Mouse (Mus musculus) forebrain, embryonic 14.5 days (tissue): ENCODE measurements around the gene Olfr789. TPM values are rescaled to one million over a fixed set of nuclear protein-coding genes. Genes with fewer than 3 reads are reported as not detected.

Experiments
- ATAC-seq: fragments of 200-750 bp; cut with Nextera tagmentation; 2 replicates; pipeline ENCODE4 v1.8.0; 2017; ENCODE audit warnings: mild to moderate bottlenecking, moderate library complexity
- DNase-seq: peaks from one replicate; pipeline ENCODE4 v3.0.0-alpha.2; 2015; ENCODE audit warnings: low spot score
- H3K27ac ChIP-seq: fragments of 300-500 bp; sonication (generic); 2 replicates; pipeline ENCODE4 v1.5.1; 2014; ENCODE audit warnings: low read depth, mild to moderate bottlenecking, control low read depth, low read length, moderate library complexity
- H3K27me3 ChIP-seq: fragments of 300-500 bp; sonication (generic); replicated peaks from 2 replicates; pipeline ENCODE4 v1.6.1; 2014; ENCODE audit warnings: low read length, control low read depth, mixed read lengths; ENCODE audit not compliant: control insufficient read depth, insufficient read depth
- H3K36me3 ChIP-seq: fragments of 300-500 bp; sonication (generic); 2 replicates; pipeline ENCODE4 v1.6.1; 2014; ENCODE audit warnings: low read length, control low read depth; ENCODE audit not compliant: control insufficient read depth, insufficient read depth
- H3K4me1 ChIP-seq: fragments of 300-500 bp; sonication (generic); 2 replicates; pipeline ENCODE4 v1.6.1; 2014; ENCODE audit warnings: antibody characterized with exemption, low read length, control low read depth; ENCODE audit not compliant: control insufficient read depth, insufficient read depth
- H3K4me2 ChIP-seq: fragments of 300-500 bp; sonication (generic); 2 replicates; pipeline ENCODE4 v1.6.1; 2014; ENCODE audit warnings: mild to moderate bottlenecking, control low read depth, low read length
- H3K4me3 ChIP-seq: fragments of 300-500 bp; sonication (generic); 2 replicates; pipeline ENCODE4 v1.5.1; 2014; ENCODE audit warnings: low read depth, low read length, control low read depth
- H3K9ac ChIP-seq: fragments of 300-500 bp; sonication (generic); 2 replicates; pipeline ENCODE4 v1.6.1; 2014; ENCODE audit warnings: mild to moderate bottlenecking, low read length, control low read depth, moderate library complexity
- H3K9me3 ChIP-seq: fragments of 300-500 bp; sonication (generic); replicated peaks from 2 replicates; pipeline ENCODE4 v1.6.1; 2016; ENCODE audit warnings: low read length, control low read depth, mixed read lengths; ENCODE audit not compliant: control insufficient read depth
- WGBS: fragments of 180-500 bp; shearing (Covaris S2); extraction: QIAGEN DNeasy Blood & Tissue Kit; methylation state at CpG from one replicate; pipeline ENCODE4 v1.1.7; 2014; 5-methylcytosine and 5-hydroxymethylcytosine counted together
- polyA plus RNA-seq: library from polyadenylated mRNA; unstranded; fragments of >200 nt; fragmentation: Nextera tagmentation; extraction: Ambion mirVana; gene quantifications from 2 replicates; pipeline ENCODE4 v1.2.1, GENCODE M21; 2014

Olfr789 gene
- not detected in 2 replicates for polyA plus RNA-seq

GRCm38 (mm10) chr10:129484452-129484851 lies at the start of gene Olfr789:
Olfr789 (plus strand) TSS chr10:129484752.
- ATAC-seq (no peak), DNase-seq (no peak)
- Histone ChIP-seq H3K27ac (no peak within 1 kb of the TSS), H3K9ac (no peak within 1 kb of the TSS), H3K4me3 (no peak within 1 kb of the TSS), H3K9me3 (no peaks in the 10 kb centered on the region), H3K4me2 (no peak within 1 kb of the TSS), H3K27me3 (no peaks in the 10 kb centered on the region), H3K4me1 (no peaks in the 10 kb centered on the region), H3K36me3 (no peaks in the 10 kb centered on the region)
- WGBS = 72% methylated on average over 2 of the region's 2 CpGs

DNA sequence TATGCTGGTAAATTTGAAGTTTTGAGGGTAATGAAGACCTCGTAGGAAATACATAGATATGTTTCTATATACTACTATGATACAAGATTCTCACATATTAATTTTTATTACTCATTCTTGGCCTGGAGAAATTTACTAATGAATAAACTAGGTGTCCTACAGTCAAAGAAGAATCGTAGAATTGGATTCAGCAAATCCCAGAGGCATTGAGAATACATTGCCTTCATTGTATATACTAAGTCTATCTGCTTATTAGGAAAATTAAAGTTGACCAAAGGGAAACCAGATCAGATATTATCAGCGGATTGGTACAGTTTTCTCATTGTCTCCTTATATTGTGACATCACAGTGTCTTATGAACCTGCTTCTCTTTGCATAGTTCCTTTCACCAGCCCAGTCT lies 23.0 kb upstream of the Olfr789 start, which contains the start of gene Olfr787:
TSS of gene Olfr787 (plus strand) at position 301 of the 400 bp plus-strand sequence.
- no peaks in the 10 kb centered on the region for H3K27me3 ChIP-seq
- no peak within 1 kb of the TSS for H3K27ac ChIP-seq
- H3K9ac ChIP-seq = no peak within 1 kb of the TSS
- DNase-seq (no peak), ATAC-seq (no peak)
- no peaks in the 10 kb centered on the region for H3K9me3 ChIP-seq
- H3K4me1 ChIP-seq = no peaks in the 10 kb centered on the region
- H3K4me2 ChIP-seq = no peak within 1 kb of the TSS
- no peak within 1 kb of the TSS for H3K4me3 ChIP-seq
- WGBS = 91% methylated on average over 3 of the region's 3 CpGs
- H3K36me3 ChIP-seq = no peaks in the 10 kb centered on the region

- no peak for ATAC-seq
- Histone ChIP-seq H3K36me3 (no peaks in the 10 kb centered on the region), H3K9me3 (no peaks in the 10 kb centered on the region), H3K4me2 (no peak within 1 kb of the TSS), H3K9ac (no peak within 1 kb of the TSS), H3K27me3 (no peaks in the 10 kb centered on the region), H3K4me1 (no peaks in the 10 kb centered on the region), H3K27ac (no peak within 1 kb of the TSS), H3K4me3 (no peak within 1 kb of the TSS)
- DNase-seq = no peak
Observed at GRCm38 (mm10) chr10:129470698-129471097, 13.9 kb upstream of the Olfr789 start, which contains the start of gene Olfr788. Olfr788 (plus strand) TSS chr10:129470998.

DNA sequence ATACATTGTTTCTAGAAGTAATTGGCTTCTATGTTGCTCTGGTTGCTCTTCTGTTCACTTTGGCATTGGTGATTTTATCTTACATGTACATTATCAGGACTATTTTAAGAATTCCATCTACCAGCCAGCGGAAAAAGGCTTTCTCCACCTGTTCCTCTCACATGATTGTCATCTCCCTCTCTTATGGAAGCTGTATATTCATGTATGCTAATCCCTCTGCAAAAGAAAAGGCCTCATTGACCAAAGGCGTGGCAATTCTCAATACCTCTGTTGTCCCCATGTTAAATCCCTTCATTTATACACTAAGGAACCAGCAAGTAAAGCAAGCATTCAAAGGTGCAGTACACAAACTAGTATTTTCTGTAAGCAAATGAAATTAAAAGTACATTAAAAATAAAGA lies 11.3 kb upstream of the Olfr789 start:
- WGBS = 34% methylated on average over 2 of the region's 2 CpGs
- no peak overlapping the region for H3K4me2 ChIP-seq
- no peak overlapping the region for H3K4me3 ChIP-seq
- H3K9ac ChIP-seq = no peak overlapping the region
- no peak for ATAC-seq
- H3K9me3 ChIP-seq = no peaks in the 10 kb centered on the region
- H3K27me3 ChIP-seq = no peaks in the 10 kb centered on the region
- no peak for DNase-seq
- no peak overlapping the region for H3K27ac ChIP-seq
- H3K36me3 ChIP-seq = no peaks in the 10 kb centered on the region
- no peaks in the 10 kb centered on the region for H3K4me1 ChIP-seq

- no peak for ATAC-seq
- no peaks in the 10 kb centered on the region for H3K36me3 ChIP-seq
- DNase-seq = no peak
- no peak overlapping the region for H3K4me2 ChIP-seq
- no peak overlapping the region for H3K27ac ChIP-seq
- no peaks in the 10 kb centered on the region for H3K4me1 ChIP-seq
- no peaks in the 10 kb centered on the region for H3K9me3 ChIP-seq
- no peaks in the 10 kb centered on the region for H3K27me3 ChIP-seq
- no peak overlapping the region for H3K4me3 ChIP-seq
- no peak overlapping the region for H3K9ac ChIP-seq
Observed at GRCm38 (mm10) chr10:129473723-129474122, 10.8 kb upstream of the Olfr789 start.

GRCm38 (mm10) chr10:129490101-129490500 lies 5.5 kb downstream of the Olfr789 start:
- H3K27me3 ChIP-seq = no peaks in the 10 kb centered on the region
- no peak overlapping the region for H3K9ac ChIP-seq
- no peak overlapping the region for H3K4me2 ChIP-seq
- no peaks in the 10 kb centered on the region for H3K4me1 ChIP-seq
- no peak for DNase-seq
- H3K9me3 ChIP-seq = no peaks in the 10 kb centered on the region
- H3K36me3 ChIP-seq = no peaks in the 10 kb centered on the region
- ATAC-seq = no peak
- no peak overlapping the region for H3K27ac ChIP-seq
- H3K4me3 ChIP-seq = no peak overlapping the region
- WGBS = 83% methylated on average over 2 of the region's 2 CpGs

DNA sequence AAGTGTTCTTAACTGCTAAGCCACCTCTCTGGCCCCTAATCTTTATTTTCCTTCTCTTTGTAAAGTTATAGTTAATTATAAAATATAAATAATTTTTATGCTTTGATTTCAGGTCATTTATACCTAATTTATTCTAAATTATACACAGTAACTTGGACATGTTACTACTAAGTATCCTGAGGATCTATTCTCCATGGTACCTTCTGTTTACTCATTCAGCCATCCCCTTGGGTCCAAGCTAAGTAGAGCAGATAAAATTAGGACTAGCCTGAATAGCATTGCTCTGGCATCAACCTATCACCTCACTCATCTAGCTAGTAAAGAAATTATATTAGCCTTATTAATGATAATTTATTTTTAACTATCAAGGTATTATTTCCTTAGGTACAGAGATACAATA lies 13.6 kb downstream of the Olfr789 start, which contains the start of gene Olfr790:
TSS of gene Olfr790 (plus strand) at position 301 of the 400 bp plus-strand sequence.
- Histone ChIP-seq H3K27me3 (no peaks in the 10 kb centered on the region), H3K4me3 (no peak within 1 kb of the TSS), H3K9ac (no peak within 1 kb of the TSS), H3K4me2 (no peak within 1 kb of the TSS), H3K9me3 (no peaks in the 10 kb centered on the region), H3K4me1 (no peaks in the 10 kb centered on the region), H3K27ac (no peak within 1 kb of the TSS), H3K36me3 (no peaks in the 10 kb centered on the region)
- DNase-seq (no peak), ATAC-seq (no peak)

GRCm38 (mm10) chr10:129521492-129521891 lies 36.9 kb downstream of the Olfr789 start, which contains the start of gene Olfr791:
Olfr791 (plus strand) TSS chr10:129521792.
- Histone ChIP-seq H3K27ac (no peak within 1 kb of the TSS), H3K9me3 (no peaks in the 10 kb centered on the region), H3K36me3 (no peaks in the 10 kb centered on the region), H3K27me3 (no peaks in the 10 kb centered on the region), H3K9ac (no peak within 1 kb of the TSS), H3K4me3 (no peak within 1 kb of the TSS), H3K4me1 (no peaks in the 10 kb centered on the region), H3K4me2 (no peak within 1 kb of the TSS)
- 75% methylated on average over 3 of the region's 3 CpGs for WGBS
- ATAC-seq (no peak), DNase-seq (no peak)

GRCm38 (mm10) chr10:129538862-129539261 lies 54.3 kb downstream of the Olfr789 start, which contains the start of gene Olfr792:
Olfr792 (plus strand) TSS chr10:129539162.
- Histone ChIP-seq H3K4me3 (no peak within 1 kb of the TSS), H3K36me3 (no peaks in the 10 kb centered on the region), H3K9ac (no peak within 1 kb of the TSS), H3K4me1 (no peaks in the 10 kb centered on the region), H3K27me3 (no peaks in the 10 kb centered on the region), H3K9me3 (no peaks in the 10 kb centered on the region), H3K27ac (no peak within 1 kb of the TSS), H3K4me2 (no peak within 1 kb of the TSS)
- DNase-seq (no peak), ATAC-seq (no peak)
- 91% methylated on average over 1 of the region's 1 CpGs for WGBS
